22 mouse cellular contexts compared by ENCODE assay signal in genomic region chr1:190871068-190871467, GRCm38 (mm10). TPM values are rescaled to one million over a fixed set of nuclear protein-coding genes. Genes with fewer than 3 reads are reported as not detected.
DNase-seq lines count a peak whose midpoint lies in the region; ATAC-seq and TF ChIP-seq lines count a peak whose summit lies in the region.
"Had no signal": no experiment of that assay in that cellular context is flagged by ENCODE, and none has a peak within 500 bp of the region (broad histone marks: within the 10 kb centered on the region; RNA-seq: fewer than 3 reads in every experiment).

No protein-coding gene starts in this region.

- H3K4me2 ChIP-seq in intestine, embryonic 16.5 days (ENCODE audit: low read depth, low read length): no peak overlapping the region
- H3K4me2 ChIP-seq in midbrain, embryonic 14.5 days (ENCODE audit: low read length): no peak overlapping the region
- H3K4me2 ChIP-seq: embryonic facial prominence, embryonic 12.5 days; forebrain, embryonic 15.5 days; heart, embryonic 11.5 days; heart, embryonic 15.5 days had no signal

- H3K9me3 ChIP-seq in intestine, embryonic 16.5 days (ENCODE audit: control insufficient read depth, low read length): no peaks in the 10 kb centered on the region
- no peaks in the 10 kb centered on the region for H3K9me3 ChIP-seq in midbrain, embryonic 14.5 days (ENCODE audit: control insufficient read depth, low read length)
- H3K9me3 ChIP-seq: embryonic facial prominence, embryonic 12.5 days; forebrain, embryonic 15.5 days; G1E; heart, embryonic 15.5 days had no signal

- no peaks in the 10 kb centered on the region for H3K4me1 ChIP-seq in liver, adult 2 months (ENCODE audit: control insufficient read depth, insufficient read depth, low read length)
- H3K4me1 ChIP-seq in intestine, embryonic 16.5 days (ENCODE audit: control insufficient read depth, insufficient read depth, low read length): no peaks in the 10 kb centered on the region
- H3K4me1 ChIP-seq in midbrain, embryonic 14.5 days (ENCODE audit: control insufficient read depth, insufficient read depth, low read length): no peaks in the 10 kb centered on the region
- H3K4me1 ChIP-seq: embryonic facial prominence, embryonic 12.5 days; forebrain, embryonic 15.5 days; heart, embryonic 15.5 days had no signal

- no peak overlapping the region for H3K9ac ChIP-seq in liver, adult 2 months (ENCODE audit: low read depth, low read length)
- no peak overlapping the region for H3K9ac ChIP-seq in intestine, embryonic 16.5 days (ENCODE audit: low read depth, low read length)
- no peak overlapping the region for H3K9ac ChIP-seq in midbrain, embryonic 14.5 days (replicated peaks; ENCODE audit: low read length)
- H3K9ac ChIP-seq: embryonic facial prominence, embryonic 12.5 days; forebrain, embryonic 15.5 days; heart, embryonic 15.5 days had no signal

- TF ChIP-seq POLR2A in liver, adult 2 months (IDR thresholded peaks at IDR 0.05; ENCODE audit: extremely low read depth, insufficient read depth, low read length): no peak

- WGBS in liver, adult 2 months: 87% methylated on average over 12 of the region's 12 CpGs
- 92% methylated on average over 12 of the region's 12 CpGs for WGBS in intestine, embryonic 16.5 days
- 97% methylated on average over 12 of the region's 12 CpGs for WGBS in midbrain, embryonic 14.5 days

- no peak overlapping the region for H3K4me3 ChIP-seq in liver, adult 2 months (ENCODE audit: insufficient read depth, low read depth, low read length)
- H3K4me3 ChIP-seq in intestine, embryonic 16.5 days (ENCODE audit: low read length): no peak overlapping the region
- no peak overlapping the region for H3K4me3 ChIP-seq in midbrain, embryonic 14.5 days (replicated peaks; ENCODE audit: low read depth, low read length)
- H3K4me3 ChIP-seq: embryonic facial prominence, embryonic 12.5 days; forebrain, embryonic 15.5 days; heart, adult 2 months; heart, embryonic 15.5 days had no signal

- H3K27me3 ChIP-seq in liver, adult 2 months (ENCODE audit: control insufficient read depth, insufficient read depth, low read length): no peaks in the 10 kb centered on the region
- no peaks in the 10 kb centered on the region for H3K27me3 ChIP-seq in intestine, embryonic 16.5 days (replicated peaks; ENCODE audit: control insufficient read depth, insufficient read depth, low read length)
- no peaks in the 10 kb centered on the region for H3K27me3 ChIP-seq in midbrain, embryonic 14.5 days (ENCODE audit: control insufficient read depth, insufficient read depth, low read length)
- H3K27me3 ChIP-seq: embryonic facial prominence, embryonic 12.5 days; forebrain, embryonic 15.5 days; heart, embryonic 15.5 days had no signal

- no peak overlapping the region for H3K27ac ChIP-seq in liver, adult 2 months (replicated peaks; ENCODE audit: insufficient read depth, low read depth, low read length)
- H3K27ac ChIP-seq in intestine, embryonic 16.5 days (ENCODE audit: low read length): no peak overlapping the region
- no peak overlapping the region for H3K27ac ChIP-seq in midbrain, embryonic 14.5 days (replicated peaks; ENCODE audit: low read depth, low read length)
- H3K27ac ChIP-seq: embryonic facial prominence, embryonic 12.5 days; heart, adult 2 months; heart, embryonic 15.5 days had no signal

- TF ChIP-seq CTCF in liver, adult 2 months (IDR thresholded peaks at IDR 0.05; ENCODE audit: low read depth, low read length): no peak

- no peaks in the 10 kb centered on the region for H3K79me2 ChIP-seq in liver, adult 2 months (ENCODE audit: control insufficient read depth, insufficient read depth, low read length)

- peaks cover 4% of the 10 kb centered on the region; the same call in 1 of the 2 replicates for H3K36me3 ChIP-seq in liver, adult 2 months (ENCODE audit: control insufficient read depth, insufficient read depth, low read length)
- H3K36me3 ChIP-seq in intestine, embryonic 16.5 days (ENCODE audit: control insufficient read depth, insufficient read depth, low read length): no peaks in the 10 kb centered on the region; the same call in 1 of the 2 replicates
- peaks cover 36% of the 10 kb centered on the region for H3K36me3 ChIP-seq in midbrain, embryonic 14.5 days (ENCODE audit: control insufficient read depth, insufficient read depth, low read length)

- peak; percentile 64 for ATAC-seq in intestine, embryonic 16.5 days
- ATAC-seq in midbrain, embryonic 14.5 days (ENCODE audit: low FRiP score, low TSS enrichment): no peak
- ATAC-seq: CD4-positive, CD25-positive, alpha-beta regulatory T cell, adult 4 months; forebrain, embryonic 15.5 days had no signal

- DNase-seq in kidney, adult 8-10 months: peak; percentile 23 to 52
- no peak for DNase-seq in kidney, adult 18-20 months
- DNase-seq in liver, adult 2 months (ENCODE audit: extremely low read depth, low read depth, low spot score): peak; percentile 6
- DNase-seq in liver: no peak
- peak; percentile 71 for DNase-seq in yolk sac, embryonic 10.5 days (ENCODE audit: low spot score)
- no peak for DNase-seq in left cerebral cortex, adult 18-20 months (ENCODE audit: low spot score in 2 of 2)
- DNase-seq in midbrain, embryonic 14.5 days: no peak
- DNase-seq: adrenal gland, postnatal 10 days; B cell, adult 2 months; cerebellum, adult 11 months; cerebellum, adult 9-10 months; cerebellum, postnatal 25 days; gastrocnemius, postnatal 10 days; heart, adult 2 months; heart, postnatal 14 days had no signal

RNA-seq across cellular contexts. Expression of gene Rps6kc1, which starts 40.5 kb away (rescaled TPM):
- total RNA-seq in liver, adult 2 months (2014; rRNA removed): 9.2 and 12.6 TPM in 2 replicates
- polyA plus RNA-seq in liver, adult 2 months (2012; rRNA removed): 5.7 and 8.1 TPM in 2 replicates
- 11.8 and 12.1 TPM in 2 replicates for polyA plus RNA-seq in intestine, embryonic 16.5 days (2015; fragmentation: Nextera tagmentation; extraction: Ambion mirVana)
- 100 to 1,000 TPM; 138 to 147 TPM for total RNA-seq in left cerebral cortex, adult 18-20 months (2021)
- polyA plus RNA-seq in midbrain, embryonic 14.5 days (2014; fragmentation: Nextera tagmentation; extraction: Ambion mirVana): 29.8 and 31.0 TPM in 2 replicates

RNA-seq across cellular contexts. Expression of gene Angel2, which starts 53.8 kb away (rescaled TPM):
- 20.4 and 20.7 TPM in 2 replicates for total RNA-seq in liver, adult 2 months (2014; rRNA removed)
- 11.4 and 11.7 TPM in 2 replicates for polyA plus RNA-seq in liver, adult 2 months (2012; rRNA removed)
- 30.9 and 33.6 TPM in 2 replicates for polyA plus RNA-seq in intestine, embryonic 16.5 days (2015; fragmentation: Nextera tagmentation; extraction: Ambion mirVana)
- 10 to 100 TPM; 56.2 to 56.7 TPM for total RNA-seq in left cerebral cortex, adult 18-20 months (2021)
- polyA plus RNA-seq in midbrain, embryonic 14.5 days (2014; fragmentation: Nextera tagmentation; extraction: Ambion mirVana): 49.3 and 60.1 TPM in 2 replicates

Comparison
In these comparisons a context has a peak if more than half of its experiments do, and no peak if none do; other contexts are left out.
1. DNase-seq: peak in kidney, adult 8-10 months (2 of 2), liver, adult 2 months (single experiment) and yolk sac, embryonic 10.5 days (single experiment); none in kidney, adult 18-20 months (single experiment), liver (single experiment), left cerebral cortex, adult 18-20 months (0 of 2) and midbrain, embryonic 14.5 days (single experiment).